Mouse (Mus musculus): ENCODE results near the gene Mfsd11. TPM values are rescaled to one million over a fixed set of nuclear protein-coding genes. Genes with fewer than 3 reads are reported as not detected.

Mfsd11 gene
- total and polyA plus RNA-seq, 3 experiments = 25.4 to 25.7 TPM; not detected in 1

GRCm38 (mm10) chr11:116878454-116878853, 26.2 kb downstream of the Mfsd11 start:
- TF ChIP-seq SMC3 (IDR thresholded peaks at IDR 0.05; ENCODE audit: low read depth, low read length) (no peak), MAZ (IDR thresholded peaks at IDR 0.05; ENCODE audit: low read depth, low read length) (no peak), HCFC1 (IDR thresholded peaks at IDR 0.05; ENCODE audit: low read depth, low read length) (no peak), RCOR1 (IDR thresholded peaks at IDR 0.05; ENCODE audit: low read depth, low read length) (no peak), ZKSCAN1 (IDR thresholded peaks at IDR 0.05; ENCODE audit: low read depth, low read length) (no peak), SIN3A (IDR thresholded peaks at IDR 0.05; ENCODE audit: low read length) (no peak), TBP (IDR thresholded peaks at IDR 0.05; ENCODE audit: low read depth, low read length) (no peak), POLR2AphosphoS2 (IDR thresholded peaks at IDR 0.05; ENCODE audit: low read length) (no peak), UBTF (IDR thresholded peaks at IDR 0.05; ENCODE audit: borderline replicate concordance, insufficient read depth, low read depth, low read length) (no peak), NELFE (IDR thresholded peaks at IDR 0.05; ENCODE audit: low read depth, low read length) (no peak), ETS1 (IDR thresholded peaks at IDR 0.05; ENCODE audit: low read depth, low read length) (no peak), E2F4 (IDR thresholded peaks at IDR 0.05; ENCODE audit: borderline replicate concordance, low read depth, low read length) (no peak)
- DNase-seq (ENCODE audit: low read depth, low spot score) = no peak
- Histone ChIP-seq H3K9ac (ENCODE audit: control insufficient read depth, low read depth, low read length, poor library complexity, severe bottlenecking) (no peak overlapping the region), H3K4me1 (ENCODE audit: control insufficient read depth in 1 of 2, insufficient read depth in 2 of 2, low read length in 2 of 2) (no peaks in the 10 kb centered on the region), H3K4me3 (ENCODE audit: control insufficient read depth in 1 of 2, insufficient read depth in 1 of 2, low read depth in 2 of 2, low read length in 2 of 2) (no peak overlapping the region), H3K27ac (ENCODE audit: control insufficient read depth, low read depth, low read length) (no peak overlapping the region), H3K36me3 (ENCODE audit: control insufficient read depth in 1 of 2, insufficient read depth in 2 of 2, low read length in 2 of 2) (no peaks in the 10 kb centered on the region), H3K27me3 (ENCODE audit: control insufficient read depth in 1 of 2, insufficient read depth in 2 of 2, low read length in 2 of 2) (no peaks in the 10 kb centered on the region), H3K9me3 (replicated peaks; ENCODE audit: insufficient read depth, low read length) (no peaks in the 10 kb centered on the region), H3K79me2 (ENCODE audit: control insufficient read depth, insufficient read depth, low read length, poor library complexity) (no peaks in the 10 kb centered on the region)

GRCm38 (mm10) chr11:116880839-116881238, 28.6 kb downstream of the Mfsd11 start:
- no peaks in the 10 kb centered on the region for H3K79me2 ChIP-seq (ENCODE audit: control insufficient read depth, insufficient read depth, low read length, poor library complexity)
- no peak overlapping the region for H3K27ac ChIP-seq (ENCODE audit: control insufficient read depth, low read depth, low read length)
- H3K9me3 ChIP-seq (replicated peaks; ENCODE audit: insufficient read depth, low read length) = no peaks in the 10 kb centered on the region
- DNase-seq (ENCODE audit: low read depth, low spot score) = no peak
- no peaks in the 10 kb centered on the region for H3K27me3 ChIP-seq (ENCODE audit: control insufficient read depth in 1 of 2, insufficient read depth in 2 of 2, low read length in 2 of 2)
- no peak overlapping the region for H3K4me3 ChIP-seq (ENCODE audit: control insufficient read depth in 1 of 2, insufficient read depth in 1 of 2, low read depth in 2 of 2, low read length in 2 of 2)
- no peak overlapping the region for H3K9ac ChIP-seq (ENCODE audit: control insufficient read depth, low read depth, low read length, poor library complexity, severe bottlenecking)
- H3K4me1 ChIP-seq (ENCODE audit: control insufficient read depth in 1 of 2, insufficient read depth in 2 of 2, low read length in 2 of 2) = no peaks in the 10 kb centered on the region
- H3K36me3 ChIP-seq (ENCODE audit: control insufficient read depth in 1 of 2, insufficient read depth in 2 of 2, low read length in 2 of 2) = no peaks in the 10 kb centered on the region
- TF ChIP-seq MYC (IDR thresholded peaks at IDR 0.05; ENCODE audit: low read depth, low read length) (no peak), POLR2AphosphoS5 (IDR thresholded peaks at IDR 0.05; ENCODE audit: borderline replicate concordance, low read depth, low read length) (no peak), USF2 (IDR thresholded peaks at IDR 0.05; ENCODE audit: borderline replicate concordance in 1 of 2, insufficient read depth in 1 of 2, low read depth in 1 of 2, low read length in 2 of 2) (no peak), MAZ (IDR thresholded peaks at IDR 0.05; ENCODE audit: low read depth, low read length) (no peak), RCOR1 (IDR thresholded peaks at IDR 0.05; ENCODE audit: low read depth, low read length) (no peak), E2F4 (IDR thresholded peaks at IDR 0.05; ENCODE audit: borderline replicate concordance, low read depth, low read length) (no peak), RAD21 (IDR thresholded peaks at IDR 0.05; ENCODE audit: low read depth, low read length) (no peak), MEF2A (IDR thresholded peaks at IDR 0.05; ENCODE audit: extremely low read depth, insufficient replicate concordance, low read depth, low read length, poor library complexity, severe bottlenecking) (no peak), ZKSCAN1 (IDR thresholded peaks at IDR 0.05; ENCODE audit: low read depth, low read length) (no peak), CHD2 (IDR thresholded peaks at IDR 0.05; ENCODE audit: low read length) (no peak), CTCF (IDR thresholded peaks at IDR 0.05 in 2 of 3, conservative IDR thresholded peaks at IDR 0.05 in 1 of 3; ENCODE audit: control insufficient read depth in 1 of 3, insufficient read depth in 1 of 3, low read depth in 2 of 3, low read length in 3 of 3, poor library complexity in 1 of 3, severe bottlenecking in 1 of 3) (no peak), USF1 (IDR thresholded peaks at IDR 0.05; ENCODE audit: low read depth, low read length) (no peak), ETS1 (IDR thresholded peaks at IDR 0.05; ENCODE audit: low read depth, low read length) (no peak), EP300 (IDR thresholded peaks at IDR 0.05; ENCODE audit: low read depth in 1 of 2, low read length in 2 of 2) (no peak)
